Mouse (Mus musculus): ENCODE measurements around the gene Sprr2e. TPM values are rescaled to one million over a fixed set of nuclear protein-coding genes. Genes with fewer than 3 reads are reported as not detected.
A peak's percentile ranks its signal among the peaks of the same experiment; 100 is the strongest.

The Sprr2e gene
- total and polyA plus RNA-seq, 2 experiments from 2014 or later: not detected

DNA sequence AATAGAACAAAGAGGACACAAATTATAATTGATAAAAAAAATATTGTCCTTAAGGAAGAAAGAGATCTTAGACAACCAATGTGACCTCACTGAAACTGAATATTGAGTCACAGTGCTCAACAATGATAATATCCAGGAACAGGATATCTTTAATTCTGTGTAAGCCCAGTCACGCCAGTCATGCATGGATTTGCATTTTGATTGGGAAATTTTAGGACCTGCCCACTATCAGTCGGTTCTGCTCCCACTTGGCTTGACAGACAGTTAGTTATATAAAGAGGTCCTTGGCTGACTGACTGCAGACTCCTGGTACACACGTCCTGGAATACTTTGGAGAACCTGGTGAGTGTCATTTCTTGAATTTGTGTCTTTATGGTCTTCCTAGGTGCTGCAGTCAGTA lies 12.9 kb downstream of the Sprr2e start, which contains the start of gene Sprr2f:
Gene Sprr2f, plus strand, starts transcription at position 301 of the 400 bp plus-strand sequence.
- no peak for ATAC-seq
- no peak for DNase-seq (ENCODE audit: low spot score)
- Histone ChIP-seq H3K4me3 (ENCODE audit: low read length) (no peak within 1 kb of the TSS), H3K27ac (no peak within 1 kb of the TSS), H3K9me3 (ENCODE audit: low read length) (no peaks in the 10 kb centered on the region), H3K4me1 (ENCODE audit: insufficient read depth, low read length) (no peaks in the 10 kb centered on the region), H3K27me3 (ENCODE audit: insufficient read depth, low read length) (no peaks in the 10 kb centered on the region), H3K4me2 (ENCODE audit: low read depth, low read length) (no peak within 1 kb of the TSS), H3K36me3 (ENCODE audit: insufficient read depth, low read length) (no peaks in the 10 kb centered on the region), H3K9ac (replicated peaks; ENCODE audit: low read length) (no peak within 1 kb of the TSS)
- WGBS: 64% methylated on average over 3 of the region's 3 CpGs
- TF ChIP-seq CTCF (IDR thresholded peaks at IDR 0.05; ENCODE audit: low read depth): no peak

DNA sequence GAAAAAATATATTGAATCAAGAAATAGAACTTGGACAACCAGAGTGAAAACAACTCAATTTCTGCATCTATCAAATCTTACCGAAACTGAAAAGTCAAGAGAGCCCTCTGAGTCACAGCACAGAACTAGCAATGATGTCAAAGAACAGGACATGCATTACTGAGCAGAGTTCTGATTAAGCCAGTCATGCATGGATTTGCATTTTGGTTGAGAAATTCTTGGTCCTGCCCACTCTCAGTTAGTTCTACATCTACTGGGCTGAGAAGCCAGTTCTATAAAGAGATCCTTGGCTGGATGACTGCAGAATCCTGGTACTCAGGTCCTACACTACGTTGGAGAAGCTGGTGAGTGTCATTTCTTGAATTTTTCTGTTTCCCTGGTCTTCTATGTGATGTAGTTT lies 21.7 kb downstream of the Sprr2e start:
- no peak for ATAC-seq
- DNase-seq (ENCODE audit: low spot score): no peak
- Histone ChIP-seq H3K4me1 (ENCODE audit: insufficient read depth, low read length) (no peaks in the 10 kb centered on the region), H3K27ac (no peak overlapping the region), H3K9me3 (ENCODE audit: low read length) (no peaks in the 10 kb centered on the region), H3K36me3 (ENCODE audit: insufficient read depth, low read length) (no peaks in the 10 kb centered on the region), H3K4me3 (ENCODE audit: low read length) (no peak overlapping the region), H3K27me3 (ENCODE audit: insufficient read depth, low read length) (no peaks in the 10 kb centered on the region), H3K4me2 (ENCODE audit: low read depth, low read length) (no peak overlapping the region), H3K9ac (replicated peaks; ENCODE audit: low read length) (no peak overlapping the region)
- TF ChIP-seq CTCF (IDR thresholded peaks at IDR 0.05; ENCODE audit: low read depth): no peak
- 72% methylated on average over 2 of the region's 2 CpGs for WGBS

DNA sequence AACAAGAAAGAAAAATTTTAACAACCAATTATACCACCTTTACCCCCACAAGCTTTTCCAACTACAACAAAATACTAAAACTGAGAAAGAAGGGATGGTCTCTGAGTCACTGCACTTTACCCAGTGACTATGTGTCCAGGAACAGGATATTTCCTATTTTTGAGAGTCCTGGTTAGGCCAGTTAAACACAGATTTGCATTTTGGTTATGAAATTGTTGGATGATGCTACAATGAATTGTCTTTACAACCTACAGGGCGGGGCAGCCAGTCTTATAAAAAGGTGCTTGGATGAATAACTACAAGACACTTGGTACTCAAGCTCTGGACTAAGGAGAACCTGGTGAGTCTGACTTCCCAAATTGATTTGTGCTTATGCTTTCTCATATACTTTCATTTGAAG lies 33.4 kb downstream of the Sprr2e start, which contains the start of gene Sprr2h:
Gene Sprr2h, plus strand, starts transcription at position 301 of the 400 bp plus-strand sequence.
- no peak within 1 kb of the TSS for H3K4me3 ChIP-seq (ENCODE audit: low read length)
- TF ChIP-seq CTCF (IDR thresholded peaks at IDR 0.05; ENCODE audit: low read depth): no peak
- no peak within 1 kb of the TSS for H3K4me2 ChIP-seq (ENCODE audit: low read depth, low read length)
- H3K36me3 ChIP-seq (ENCODE audit: insufficient read depth, low read length): no peaks in the 10 kb centered on the region
- no peaks in the 10 kb centered on the region for H3K4me1 ChIP-seq (ENCODE audit: insufficient read depth, low read length)
- H3K9me3 ChIP-seq (ENCODE audit: low read length): no peaks in the 10 kb centered on the region
- no peak within 1 kb of the TSS for H3K27ac ChIP-seq
- ATAC-seq (no peak), DNase-seq (ENCODE audit: low spot score) (no peak)
- 85% methylated on average over 1 of the region's 1 CpGs for WGBS
- no peak within 1 kb of the TSS for H3K9ac ChIP-seq (replicated peaks; ENCODE audit: low read length)
- H3K27me3 ChIP-seq (ENCODE audit: insufficient read depth, low read length): no peaks in the 10 kb centered on the region

DNA sequence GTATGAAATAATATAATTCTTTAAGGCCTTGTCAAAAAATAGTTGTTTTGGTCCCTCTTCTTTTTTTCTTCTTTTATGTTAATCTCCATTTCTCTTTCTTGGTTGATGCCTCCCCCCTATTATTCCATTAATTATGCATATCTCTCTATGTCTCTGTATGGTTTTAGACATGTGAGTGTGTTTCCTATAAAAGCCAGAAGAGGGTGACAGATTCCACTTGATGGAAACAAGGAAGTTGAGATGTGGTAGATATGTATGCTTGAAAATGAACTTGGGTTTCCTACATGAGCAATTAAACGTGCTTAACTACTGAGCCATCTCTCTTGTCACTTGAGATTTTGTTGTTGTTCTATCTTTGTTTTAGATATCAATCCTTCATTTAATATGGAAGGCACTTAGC lies 42.4 kb downstream of the Sprr2e start:
- H3K36me3 ChIP-seq (ENCODE audit: insufficient read depth, low read length): no peaks in the 10 kb centered on the region
- TF ChIP-seq CTCF (IDR thresholded peaks at IDR 0.05; ENCODE audit: low read depth): peak; percentile 47
- no peak overlapping the region for H3K4me2 ChIP-seq (ENCODE audit: low read depth, low read length)
- H3K4me3 ChIP-seq (ENCODE audit: low read length): no peak overlapping the region
- ATAC-seq: no peak
- no peak overlapping the region for H3K27ac ChIP-seq
- H3K27me3 ChIP-seq (ENCODE audit: insufficient read depth, low read length): no peaks in the 10 kb centered on the region
- WGBS: 60% methylated on average over 1 of the region's 1 CpGs
- H3K9me3 ChIP-seq (ENCODE audit: low read length): no peaks in the 10 kb centered on the region
- no peak overlapping the region for H3K9ac ChIP-seq (replicated peaks; ENCODE audit: low read length)
- H3K4me1 ChIP-seq (ENCODE audit: insufficient read depth, low read length): no peaks in the 10 kb centered on the region
- DNase-seq (ENCODE audit: low spot score): peak; percentile 10

Other genes starting within 250 kb of the Sprr2e start
- 0.21 TPM in 1 of 2 replicates, not detected in the other for gene Prr9, start 228.2 kb upstream of the Sprr2e start, total RNA-seq (2014; rRNA removed)
- not detected in 2 replicates for gene Prr9, start 228.2 kb upstream of the Sprr2e start, polyA plus RNA-seq (2015; fragmentation: Nextera tagmentation; extraction: Ambion mirVana)
- not detected in 2 replicates for gene Lelp1, start 209.4 kb upstream of the Sprr2e start, total RNA-seq (2014; rRNA removed)
- gene Lelp1, start 209.4 kb upstream of the Sprr2e start, polyA plus RNA-seq (2015; fragmentation: Nextera tagmentation; extraction: Ambion mirVana): not detected in 2 replicates
- gene Sprr2a1, start 136.3 kb upstream of the Sprr2e start, total RNA-seq (2014; rRNA removed): not detected in 2 replicates
- not detected in 2 replicates for gene Sprr2a1, start 136.3 kb upstream of the Sprr2e start, polyA plus RNA-seq (2015; fragmentation: Nextera tagmentation; extraction: Ambion mirVana)
- not detected in 2 replicates for gene Sprr2a2, start 136.2 kb upstream of the Sprr2e start, total RNA-seq (2014; rRNA removed)
- not detected in 2 replicates for gene Sprr2a2, start 136.2 kb upstream of the Sprr2e start, polyA plus RNA-seq (2015; fragmentation: Nextera tagmentation; extraction: Ambion mirVana)
- gene Sprr2a3, start 66.7 kb upstream of the Sprr2e start, total RNA-seq (2014; rRNA removed): not detected in 2 replicates
- gene Sprr2a3, start 66.7 kb upstream of the Sprr2e start, polyA plus RNA-seq (2015; fragmentation: Nextera tagmentation; extraction: Ambion mirVana): not detected in 2 replicates
- not detected in 2 replicates for gene Sprr2b, start 35.5 kb upstream of the Sprr2e start, total RNA-seq (2014; rRNA removed)
- gene Sprr2b, start 35.5 kb upstream of the Sprr2e start, polyA plus RNA-seq (2015; fragmentation: Nextera tagmentation; extraction: Ambion mirVana): 0.24 and 0.44 TPM in 2 replicates
- gene Sprr2d, start 13.0 kb upstream of the Sprr2e start, total RNA-seq (2014; rRNA removed): not detected in 2 replicates
- gene Sprr2d, start 13.0 kb upstream of the Sprr2e start, polyA plus RNA-seq (2015; fragmentation: Nextera tagmentation; extraction: Ambion mirVana): not detected in 2 replicates
- gene Sprr2f, start 13.0 kb downstream of the Sprr2e start, total RNA-seq (2014; rRNA removed): not detected in 2 replicates
- not detected in 2 replicates for gene Sprr2f, start 13.0 kb downstream of the Sprr2e start, polyA plus RNA-seq (2015; fragmentation: Nextera tagmentation; extraction: Ambion mirVana)
- not detected in 2 replicates for gene Sprr2h, start 33.5 kb downstream of the Sprr2e start, total RNA-seq (2014; rRNA removed)
- not detected in 2 replicates for gene Sprr2h, start 33.5 kb downstream of the Sprr2e start, polyA plus RNA-seq (2015; fragmentation: Nextera tagmentation; extraction: Ambion mirVana)
- not detected in 2 replicates for gene Sprr2i, start 55.8 kb downstream of the Sprr2e start, total RNA-seq (2014; rRNA removed)
- gene Sprr2i, start 55.8 kb downstream of the Sprr2e start, polyA plus RNA-seq (2015; fragmentation: Nextera tagmentation; extraction: Ambion mirVana): not detected in 2 replicates
- not detected in 2 replicates for gene Sprr2j-ps, start 65.9 kb downstream of the Sprr2e start, total RNA-seq (2014; rRNA removed)
- gene Sprr2j-ps, start 65.9 kb downstream of the Sprr2e start, polyA plus RNA-seq (2015; fragmentation: Nextera tagmentation; extraction: Ambion mirVana): not detected in 2 replicates
- 2.5 and 3.7 TPM in 2 replicates for gene Gm9774, start 77.3 kb downstream of the Sprr2e start, total RNA-seq (2014; rRNA removed)
- 9.4 and 9.6 TPM in 2 replicates for gene Gm9774, start 77.3 kb downstream of the Sprr2e start, polyA plus RNA-seq (2015; fragmentation: Nextera tagmentation; extraction: Ambion mirVana)
- not detected in 2 replicates for gene Sprr2k, start 80.4 kb downstream of the Sprr2e start, total RNA-seq (2014; rRNA removed)
- gene Sprr2k, start 80.4 kb downstream of the Sprr2e start, polyA plus RNA-seq (2015; fragmentation: Nextera tagmentation; extraction: Ambion mirVana): not detected in 2 replicates
- not detected in 2 replicates for gene Sprr1b, start 86.6 kb downstream of the Sprr2e start, total RNA-seq (2014; rRNA removed)
- gene Sprr1b, start 86.6 kb downstream of the Sprr2e start, polyA plus RNA-seq (2015; fragmentation: Nextera tagmentation; extraction: Ambion mirVana): 0.18 TPM in 1 of 2 replicates, not detected in the other
- gene Sprr3, start 106.6 kb downstream of the Sprr2e start, total RNA-seq (2014; rRNA removed): not detected in 2 replicates
- not detected in 2 replicates for gene Sprr3, start 106.6 kb downstream of the Sprr2e start, polyA plus RNA-seq (2015; fragmentation: Nextera tagmentation; extraction: Ambion mirVana)
- gene Sprr1a, start 133.8 kb downstream of the Sprr2e start, total RNA-seq (2014; rRNA removed): not detected in 2 replicates
- gene Sprr1a, start 133.8 kb downstream of the Sprr2e start, polyA plus RNA-seq (2015; fragmentation: Nextera tagmentation; extraction: Ambion mirVana): 0.23 and 0.25 TPM in 2 replicates
- gene Sprr4, start 148.3 kb downstream of the Sprr2e start, total RNA-seq (2014; rRNA removed): not detected in 2 replicates
- not detected in 2 replicates for gene Sprr4, start 148.3 kb downstream of the Sprr2e start, polyA plus RNA-seq (2015; fragmentation: Nextera tagmentation; extraction: Ambion mirVana)
- not detected in 2 replicates for gene 2310046K23Rik, start 182.4 kb downstream of the Sprr2e start, total RNA-seq (2014; rRNA removed)
- not detected in 2 replicates for gene 2310046K23Rik, start 182.4 kb downstream of the Sprr2e start, polyA plus RNA-seq (2015; fragmentation: Nextera tagmentation; extraction: Ambion mirVana)
- gene Ivl, start 221.6 kb downstream of the Sprr2e start, total RNA-seq (2014; rRNA removed): not detected in 2 replicates
- not detected in 2 replicates for gene Ivl, start 221.6 kb downstream of the Sprr2e start, polyA plus RNA-seq (2015; fragmentation: Nextera tagmentation; extraction: Ambion mirVana)
- gene Smcp, start 236.9 kb downstream of the Sprr2e start, total RNA-seq (2014; rRNA removed): not detected in 2 replicates
- gene Smcp, start 236.9 kb downstream of the Sprr2e start, polyA plus RNA-seq (2015; fragmentation: Nextera tagmentation; extraction: Ambion mirVana): not detected in 2 replicates